Mouse (Mus musculus) T-helper 2 cell (primary cell): ENCODE data around the gene Clp1.

ENCODE experiments used
- in situ Hi-C: fragments of 300-600 bp; cut with MboI, MseI; formaldehyde crosslinking; loops from one replicate; pipeline ENCODE4 v1.15.1; 2025; ENCODE audit warnings: high pct_unique_total_duplicates

Clp1 gene

GRCm38 (mm10) chr2:84714811-84715561, 12.2 kb downstream of the Clp1 start, which contains the start of gene Zdhhc5:
TSS of gene Zdhhc5 (minus strand) at chr2:84715180.
- in situ Hi-C loops: loop anchor here (5.0 kb wide), 1 partner anchor 38 kb away; the partner anchor contains the start of genes Gm28635, Med19 and Tmx2

- in situ Hi-C loops: no loop called here
Measured at GRCm38 (mm10) chr2:84714422-84714810, 12.7 kb downstream of the Clp1 start.

- in situ Hi-C loops: no loop called here
Measured at GRCm38 (mm10) chr2:84711898-84712297, 15.3 kb downstream of the Clp1 start.

GRCm38 (mm10) chr2:84707523-84707922, 19.6 kb downstream of the Clp1 start:
- in situ Hi-C loops: no loop called here

GRCm38 (mm10) chr2:84705295-84705694, 21.9 kb downstream of the Clp1 start:
- in situ Hi-C loops: no loop called here

- in situ Hi-C loops: no loop called here
Measured at GRCm38 (mm10) chr2:84704329-84704728, 22.8 kb downstream of the Clp1 start.

GRCm38 (mm10) chr2:84703497-84703896, 23.7 kb downstream of the Clp1 start:
- in situ Hi-C loops: no loop called here

GRCm38 (mm10) chr2:84695007-84695695, 32.0 kb downstream of the Clp1 start:
- in situ Hi-C loops: no loop called here

GRCm38 (mm10) chr2:84690050-84690449, 37.1 kb downstream of the Clp1 start:
- in situ Hi-C loops: no loop called here

GRCm38 (mm10) chr2:84688080-84688844, 38.9 kb downstream of the Clp1 start:
- in situ Hi-C loops: no loop called here

- in situ Hi-C loops: no loop called here
Measured at GRCm38 (mm10) chr2:84682605-84683183, 44.5 kb downstream of the Clp1 start.

- in situ Hi-C loops: loop anchor here (5.0 kb wide), 1 partner anchor 38 kb away; the partner anchor contains the start of gene Zdhhc5
Measured at GRCm38 (mm10) chr2:84679016-84679415, 48.1 kb downstream of the Clp1 start, which contains the start of gene Tmx2. TSS of gene Tmx2 (minus strand) at chr2:84679140.

- in situ Hi-C loops: loop anchor here (5.0 kb wide), 1 partner anchor 39 kb away; the partner anchor contains the start of gene Zdhhc5
Measured at GRCm38 (mm10) chr2:84677968-84678880, 48.9 kb downstream of the Clp1 start, which contains the start of the genes Gm28635 and Med19. TSS of gene Gm28635 (minus strand) at chr2:84678041. TSS of gene Med19 (plus strand) at chr2:84678402.

- in situ Hi-C loops: loop anchor here (5.0 kb wide), 1 partner anchor 40 kb away; the partner anchor contains the start of gene Zdhhc5
Measured at GRCm38 (mm10) chr2:84677270-84677967, 49.7 kb downstream of the Clp1 start.
